Mouse (Mus musculus) brain, embryonic 14.5 days (tissue): ENCODE measurements around the gene Ankrd11. TPM values are rescaled to one million over a fixed set of nuclear protein-coding genes. Genes with fewer than 3 reads are reported as not detected.

Experiments used
- DNase-seq: peaks from one replicate; pipeline ENCODE4 v3.0.0-alpha.2; 2011; ENCODE audit warnings: low read depth
- CTCF ChIP-seq: fragments of 200-500 bp; IDR thresholded peaks from 2 replicates; pipeline ENCODE4 v1.5.1; 2012; ENCODE audit warnings: inconsistent platforms, mild to moderate bottlenecking, moderate library complexity, borderline replicate concordance; ENCODE audit not compliant: insufficient read depth, insufficient read length; ENCODE audit errors: extremely low read depth
- POLR2A ChIP-seq: fragments of 200-500 bp; IDR thresholded peaks from 2 replicates; pipeline ENCODE4 v1.6.1; 2012; ENCODE audit warnings: mild to moderate bottlenecking, inconsistent platforms, borderline replicate concordance; ENCODE audit not compliant: poor library complexity, insufficient read depth, insufficient read length, severe bottlenecking; ENCODE audit errors: extremely low read depth
- polyA plus RNA-seq: library from polyadenylated mRNA; depleted of rRNA; stranded (reverse); fragments of >200 nt; gene quantifications from 2 replicates; pipeline ENCODE4 v1.2.3, GENCODE M21; 2012

Gene Ankrd11
- polyA plus RNA-seq, 1 experiment = 76.8 TPM

DNA sequence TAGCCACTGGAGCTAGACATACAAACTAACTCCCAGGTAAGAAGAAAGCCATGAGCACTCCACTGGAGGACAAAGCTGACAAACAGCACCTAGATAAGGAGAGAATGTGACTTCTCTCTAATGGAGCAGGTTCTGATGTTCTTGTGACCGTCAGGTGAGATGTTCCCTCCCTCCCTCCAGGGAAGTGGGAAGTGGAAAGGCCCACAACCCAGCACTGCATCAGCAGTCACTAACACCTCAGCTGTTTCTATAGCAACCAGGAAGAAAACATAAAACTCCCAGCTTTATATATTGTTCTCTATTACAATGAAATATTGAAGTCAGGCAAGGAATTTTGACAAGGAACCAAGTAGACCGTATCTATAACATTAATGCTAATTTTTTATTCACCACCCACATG, 22.0 kb downstream of the Ankrd11 start:
- TF ChIP-seq CTCF (no peak), POLR2A (no peak)
- DNase-seq = no peak

GRCm38 (mm10) chr8:123018484-123019164, 23.5 kb downstream of the Ankrd11 start:
- DNase-seq = no peak
- no peak for TF ChIP-seq CTCF
- no peak for TF ChIP-seq POLR2A

- TF ChIP-seq CTCF (no peak), POLR2A (no peak)
- no peak for DNase-seq
These were observed 24.9 kb downstream of the Ankrd11 start for GRCm38 (mm10) chr8:123017143-123017542.

- no peak for DNase-seq
- TF ChIP-seq CTCF (no peak), POLR2A (no peak)
These were observed 27.0 kb downstream of the Ankrd11 start for GRCm38 (mm10) chr8:123015074-123015473.

- TF ChIP-seq POLR2A (no peak), CTCF (no peak)
- no peak for DNase-seq
These were observed 27.6 kb downstream of the Ankrd11 start for GRCm38 (mm10) chr8:123014429-123014828.

- DNase-seq = no peak
- TF ChIP-seq POLR2A (no peak), CTCF (no peak)
These were observed 30.8 kb downstream of the Ankrd11 start for GRCm38 (mm10) chr8:123011321-123011720.

DNA sequence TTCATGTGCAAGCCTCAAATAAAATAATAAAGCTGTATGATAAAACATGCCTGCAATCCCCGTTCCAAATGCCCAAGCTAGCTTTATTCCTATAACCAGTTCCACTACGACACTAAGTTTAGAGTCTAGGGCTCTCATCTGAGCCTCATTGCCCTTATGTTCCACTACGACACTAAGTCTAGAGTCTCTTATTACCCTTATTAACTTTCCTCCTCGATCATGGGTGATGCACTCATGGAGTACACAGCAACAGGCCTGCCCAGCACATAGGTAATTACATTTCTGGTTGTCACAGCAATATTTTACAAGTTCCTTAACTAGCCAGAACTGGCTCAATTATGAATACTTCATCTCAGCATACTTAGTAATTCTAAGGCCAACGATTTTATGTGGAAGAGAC, 36.3 kb downstream of the Ankrd11 start:
- no peak for DNase-seq
- TF ChIP-seq CTCF (no peak), POLR2A (no peak)

DNA sequence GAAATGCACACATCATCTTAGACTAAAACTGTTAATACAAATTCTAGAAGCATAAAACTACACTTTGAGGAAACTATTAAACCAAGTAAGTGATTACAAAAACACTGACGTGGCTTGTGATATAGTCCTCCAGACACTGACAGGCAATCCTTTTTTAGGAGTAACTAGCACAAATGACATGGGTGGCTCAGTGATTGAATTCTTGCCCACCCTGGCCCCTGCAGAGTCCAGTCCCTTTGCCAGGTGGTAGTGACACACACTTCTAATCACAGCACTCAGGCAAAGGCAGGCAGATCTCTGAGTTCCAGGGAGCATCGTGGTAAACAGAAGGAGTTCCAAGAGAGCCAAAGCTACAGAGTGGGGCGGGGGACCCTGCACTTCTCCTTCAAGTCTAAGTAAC, 36.7 kb downstream of the Ankrd11 start:
- TF ChIP-seq POLR2A (no peak), CTCF (no peak)
- no peak for DNase-seq

- no peak for DNase-seq
- TF ChIP-seq POLR2A = no peak
These were observed 37.8 kb downstream of the Ankrd11 start for GRCm38 (mm10) chr8:123004033-123004922.

DNA sequence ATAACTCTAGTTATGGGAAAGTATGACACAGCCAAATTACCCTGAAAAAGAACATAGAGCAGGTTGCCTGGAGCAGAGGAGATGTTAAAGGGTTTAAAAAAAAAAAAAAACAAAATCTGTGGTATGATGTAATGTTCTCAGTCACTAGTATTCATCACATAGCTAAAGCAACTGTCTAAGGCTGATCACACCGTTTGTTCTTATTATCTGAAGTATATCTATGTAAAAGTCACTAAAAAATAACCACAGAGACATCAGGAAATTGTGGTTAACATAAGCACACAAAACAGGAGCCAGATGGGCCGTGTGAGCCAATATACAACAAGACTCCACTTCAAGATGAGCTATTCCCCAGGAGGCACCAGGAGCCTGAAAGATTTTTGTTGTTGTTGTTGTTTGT, 41.8 kb downstream of the Ankrd11 start:
- DNase-seq = no peak
- TF ChIP-seq POLR2A = no peak
- no peak for TF ChIP-seq CTCF

DNA sequence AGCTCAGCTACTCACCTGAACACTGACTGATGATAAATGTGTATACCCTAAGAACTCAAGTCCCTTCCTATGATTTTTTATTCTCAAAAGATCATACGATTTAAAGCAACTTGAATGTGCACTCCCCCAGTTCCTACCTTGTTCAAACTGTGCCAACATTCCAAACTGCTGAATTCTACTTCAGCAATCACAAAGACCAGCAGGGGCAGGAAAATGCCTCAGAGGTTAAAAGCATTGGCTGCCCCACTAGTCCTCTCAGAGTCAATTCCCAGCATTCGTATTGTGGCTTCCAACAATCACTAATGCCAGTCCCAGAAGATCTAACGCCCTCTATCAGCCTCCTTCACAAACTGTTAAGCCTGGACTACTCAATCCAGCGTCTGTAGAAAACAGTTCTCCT, 44.1 kb downstream of the Ankrd11 start:
- TF ChIP-seq CTCF = no peak
- TF ChIP-seq POLR2A = no peak

DNA sequence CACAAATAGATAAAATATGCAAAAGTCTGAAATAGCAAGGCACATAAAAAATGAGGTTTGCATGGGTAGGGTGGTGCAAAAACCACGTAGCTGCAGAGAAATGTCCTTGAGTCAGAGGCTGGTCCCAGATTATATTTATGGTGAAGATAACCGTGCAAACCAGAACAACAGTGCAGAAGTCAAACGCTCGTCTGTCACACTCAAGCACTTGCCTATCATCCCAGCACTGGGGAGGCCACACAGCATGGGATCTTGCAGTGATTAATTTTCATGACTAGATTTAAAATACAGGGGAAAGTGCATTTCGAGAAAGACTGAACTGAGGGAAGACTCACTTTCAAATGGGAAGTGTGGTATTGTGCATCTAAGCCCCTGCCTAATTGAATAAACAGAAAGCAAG, 48.3 kb downstream of the Ankrd11 start:
- TF ChIP-seq POLR2A = no peak
- TF ChIP-seq CTCF = no peak
- DNase-seq = no peak

More for the DNA sequence above, 44.1 kb downstream of the Ankrd11 start:
- no peak for DNase-seq
